Mouse (Mus musculus): ENCODE results near the gene Ccdc167.

GRCm38 (mm10) chr17:29759963-29760362 is 43.1 kb upstream of the Ccdc167 start:
- no peak for TF ChIP-seq GATA1 (IDR thresholded peaks at IDR 0.05; ENCODE audit: low read length)
- no peak for TF ChIP-seq TAL1 (IDR thresholded peaks at IDR 0.05; ENCODE audit: low read length)

All from erythroblast, embryonic 14.5 days (primary cell).